Mouse (Mus musculus): ENCODE data around the gene Draxin.
"Not testable (repeated sequence)": the region's sequence is repeated elsewhere in the genome, so short reads cannot be mapped to it uniquely, and the experiment has no call there.

Draxin gene

DNA sequence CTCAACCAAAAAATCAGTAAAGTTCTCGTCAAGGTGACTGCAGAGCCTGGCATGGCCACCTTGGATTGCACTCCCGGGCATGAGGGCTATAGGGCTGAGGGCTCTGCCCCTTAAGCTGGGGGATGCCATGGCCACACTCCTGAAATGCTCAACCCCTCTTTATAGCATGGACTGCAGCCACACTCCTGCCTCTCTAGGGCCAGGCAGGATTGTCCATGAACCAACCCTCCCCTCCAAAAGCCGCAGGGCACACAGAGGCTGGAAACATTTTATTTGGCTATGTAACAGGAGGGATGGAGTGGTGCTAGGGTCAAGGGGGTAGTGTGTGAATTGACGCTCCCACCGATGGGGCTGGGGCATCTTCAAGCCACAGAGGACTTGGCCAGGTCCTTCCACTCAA lies 22.0 kb upstream of the Draxin start:
- DNase-seq (ENCODE audit: low read depth, low spot score), result no peak

- DNase-seq (ENCODE audit: low read depth, low spot score), result peak; percentile 95
These were observed 21.0 kb upstream of the Draxin start, which contains the start of gene Fbxo6 for GRCm38 (mm10) chr4:148151267-148152168. TSS of gene Fbxo6 (minus strand) at chr4:148152140.

DNA sequence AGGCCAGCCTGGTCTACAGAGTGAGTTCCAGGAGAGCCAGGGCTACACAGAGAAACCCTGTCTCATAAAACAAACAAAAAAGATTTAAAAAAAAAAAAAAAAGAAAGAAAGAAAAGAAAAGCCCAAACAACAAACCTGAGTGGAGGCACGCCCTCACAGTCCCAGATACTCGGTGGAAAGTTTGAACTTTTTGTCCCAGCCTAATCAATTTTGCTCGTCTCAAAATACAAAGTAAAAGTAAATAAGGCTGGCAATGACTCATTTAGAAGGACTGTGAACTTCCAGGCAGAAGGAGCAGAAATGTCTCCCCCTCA lies 20.4 kb upstream of the Draxin start:
- no peak for DNase-seq (ENCODE audit: low read depth, low spot score)

- no peak for DNase-seq (ENCODE audit: low read depth, low spot score)
These were observed 19.7 kb upstream of the Draxin start for GRCm38 (mm10) chr4:148150242-148150641.

DNA sequence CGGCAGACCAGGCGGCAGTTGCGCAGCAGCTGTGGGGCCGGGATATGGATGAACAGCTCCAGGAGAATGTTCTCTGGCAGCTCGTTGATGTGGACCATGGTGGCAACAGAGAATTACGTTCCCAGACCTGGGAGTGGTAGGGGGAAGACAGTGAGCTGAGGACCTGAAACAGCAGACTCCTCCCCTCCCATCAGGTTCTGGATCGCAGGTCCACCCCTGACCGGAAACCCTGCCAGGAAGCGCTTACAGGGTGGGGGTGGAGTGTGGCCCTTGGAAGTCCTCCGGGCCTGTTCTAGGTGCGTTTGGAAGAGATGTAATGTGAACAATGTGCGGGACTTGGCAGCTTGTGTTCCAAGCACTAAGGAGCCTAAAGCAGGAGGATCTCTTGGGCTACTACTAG lies 19.0 kb upstream of the Draxin start:
- no peak for DNase-seq (ENCODE audit: low read depth, low spot score)

GRCm38 (mm10) chr4:148147714-148148113 lies 17.2 kb upstream of the Draxin start:
- no peak for DNase-seq (ENCODE audit: low read depth, low spot score)

DNA sequence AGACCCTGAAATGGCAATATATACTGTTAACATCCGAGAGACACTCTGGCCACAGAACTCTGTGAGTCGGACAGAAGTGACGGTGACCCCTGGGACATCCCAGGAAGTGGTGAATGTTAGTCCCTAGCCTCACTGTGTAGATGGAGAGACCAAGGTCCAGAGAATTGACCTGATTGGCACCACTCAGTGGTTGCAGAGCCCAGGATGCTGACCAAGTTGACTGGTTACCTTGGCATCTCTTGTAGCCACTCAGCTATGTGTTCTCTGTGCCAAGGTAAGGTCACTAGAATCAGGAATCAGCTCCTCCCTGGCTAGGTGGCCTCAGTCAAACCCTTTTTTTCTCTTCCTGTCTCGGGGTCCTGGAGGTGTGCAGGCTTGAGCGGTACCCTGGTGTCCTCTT lies 13.2 kb upstream of the Draxin start:
- DNase-seq (ENCODE audit: low read depth, low spot score), result no peak

DNA sequence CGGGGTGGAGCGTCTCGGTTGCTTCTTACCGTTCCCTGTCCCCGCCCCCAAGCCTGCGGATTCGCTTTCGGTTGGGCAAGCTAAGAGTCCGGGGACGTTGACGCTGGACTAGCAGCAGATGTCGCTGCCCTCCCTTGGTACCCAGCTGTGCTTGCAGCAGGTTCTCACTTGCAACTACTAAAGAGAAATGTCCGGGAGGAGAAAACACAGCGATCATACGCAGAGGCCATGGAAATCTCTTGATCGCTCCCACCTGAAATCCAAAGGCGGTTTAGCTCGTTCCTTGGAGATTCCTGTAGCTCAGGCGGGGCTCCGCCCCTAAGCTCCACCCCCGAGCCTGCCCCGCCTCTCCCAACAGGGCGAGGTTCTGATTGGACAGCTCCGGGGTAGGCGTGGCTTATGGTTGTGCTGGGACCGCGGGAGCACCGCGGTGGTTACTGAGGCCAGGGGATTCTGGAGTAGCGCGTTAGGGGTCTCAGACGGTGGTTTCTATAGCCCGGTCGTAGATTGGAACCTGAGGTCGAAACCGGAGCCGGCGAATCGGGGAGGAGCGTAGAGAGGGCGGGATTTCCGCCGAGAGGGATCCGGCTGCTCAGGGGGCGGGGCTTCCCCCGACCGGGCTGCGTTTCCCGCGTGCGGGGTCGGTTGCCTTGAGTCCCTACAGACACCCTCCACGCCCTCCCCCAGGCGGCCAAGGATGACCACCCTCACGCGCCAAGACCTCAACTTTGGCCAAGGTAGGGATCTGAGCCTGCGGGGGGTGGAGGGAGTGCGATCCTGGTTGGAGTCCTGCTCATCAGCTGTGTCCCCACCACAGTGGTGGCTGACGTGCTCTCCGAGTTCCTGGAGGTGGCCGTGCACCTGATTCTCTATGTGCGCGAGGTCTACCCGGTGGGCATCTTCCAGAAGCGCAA lies 9.9 kb upstream of the Draxin start:
- DNase-seq (ENCODE audit: low read depth, low spot score), result peak; percentile 94

GRCm38 (mm10) chr4:148139767-148140097 lies 9.2 kb upstream of the Draxin start:
- no peak for DNase-seq (ENCODE audit: low read depth, low spot score)

GRCm38 (mm10) chr4:148137503-148137902 lies 7.0 kb upstream of the Draxin start:
- DNase-seq (ENCODE audit: low read depth, low spot score), result no peak

- DNase-seq (ENCODE audit: low read depth, low spot score), result no peak
These were observed 4.5 kb upstream of the Draxin start for GRCm38 (mm10) chr4:148134988-148135387.

- no peak for DNase-seq (ENCODE audit: low read depth, low spot score)
These were observed 1.1 kb upstream of the Draxin start for GRCm38 (mm10) chr4:148131497-148132081.

DNA sequence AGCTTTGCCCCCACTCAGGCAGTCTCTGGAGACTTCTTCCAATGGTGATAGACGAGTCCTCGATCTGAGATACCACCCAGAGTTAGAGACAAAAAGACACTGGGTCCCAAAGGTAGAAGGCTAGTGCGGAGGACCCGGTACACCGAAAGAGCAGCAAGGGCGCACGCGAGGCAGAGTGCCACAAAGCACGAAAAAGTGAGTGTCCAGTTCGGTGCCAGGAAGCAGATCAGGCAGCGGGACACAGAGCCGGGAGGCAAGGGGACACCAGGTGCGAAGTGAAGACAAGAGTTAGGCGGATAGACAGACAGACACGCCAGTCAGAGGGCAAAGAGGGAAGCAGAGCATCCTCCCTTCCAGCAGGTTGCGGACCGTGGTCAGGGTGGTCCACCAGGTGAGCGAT lies 365 bp downstream of the Draxin start, which contains the start of gene Mad2l2:
Gene Mad2l2 (plus strand): TSS at position 252 of the 400 bp plus-strand sequence.
- no peak for DNase-seq (ENCODE audit: low read depth, low spot score)

DNA sequence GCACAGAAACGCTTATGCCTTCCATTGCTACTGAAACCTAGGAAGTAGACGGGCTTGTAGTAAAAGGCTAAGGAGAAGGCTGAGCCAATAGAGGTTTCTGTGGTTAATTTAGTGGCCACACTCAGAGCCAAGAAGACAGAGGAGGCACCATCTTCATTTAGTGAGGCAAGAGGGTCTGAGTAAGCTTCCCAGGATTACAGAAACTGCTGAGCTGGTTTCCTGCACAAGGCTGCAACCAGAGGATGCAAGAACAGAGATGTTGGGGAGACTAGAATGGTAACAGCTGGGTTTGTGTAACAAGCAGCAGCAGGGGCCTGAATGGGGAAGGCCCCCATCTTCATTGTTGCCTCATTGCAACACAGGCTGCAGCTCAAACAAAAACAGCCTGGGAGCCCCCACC lies 1.8 kb downstream of the Draxin start:
- DNase-seq (ENCODE audit: low read depth, low spot score), result no peak

GRCm38 (mm10) chr4:148128241-148128640 lies 2.3 kb downstream of the Draxin start:
- DNase-seq (ENCODE audit: low read depth, low spot score), result no peak

DNA sequence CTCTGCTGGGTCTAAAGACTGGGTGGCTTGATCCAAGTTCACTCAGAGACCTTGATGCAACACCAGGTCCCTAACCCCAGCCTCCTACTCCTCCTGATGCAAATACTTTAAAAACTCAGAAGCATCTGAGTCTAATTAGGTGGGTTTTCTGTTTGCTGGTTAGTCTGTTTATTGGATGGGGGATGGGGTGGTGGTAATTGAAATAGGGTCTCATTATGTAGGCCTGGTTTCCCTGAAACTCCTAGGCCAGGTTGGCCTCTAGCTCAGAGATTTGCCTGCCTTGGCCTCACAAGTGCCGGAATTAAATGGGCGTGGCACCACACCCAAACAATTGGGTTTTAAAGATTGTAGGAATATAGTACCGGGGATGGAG lies 7.8 kb downstream of the Draxin start:
- no peak for DNase-seq (ENCODE audit: low read depth, low spot score)

GRCm38 (mm10) chr4:148121982-148122693 lies 8.4 kb downstream of the Draxin start:
- DNase-seq (ENCODE audit: low read depth, low spot score), result no peak

DNA sequence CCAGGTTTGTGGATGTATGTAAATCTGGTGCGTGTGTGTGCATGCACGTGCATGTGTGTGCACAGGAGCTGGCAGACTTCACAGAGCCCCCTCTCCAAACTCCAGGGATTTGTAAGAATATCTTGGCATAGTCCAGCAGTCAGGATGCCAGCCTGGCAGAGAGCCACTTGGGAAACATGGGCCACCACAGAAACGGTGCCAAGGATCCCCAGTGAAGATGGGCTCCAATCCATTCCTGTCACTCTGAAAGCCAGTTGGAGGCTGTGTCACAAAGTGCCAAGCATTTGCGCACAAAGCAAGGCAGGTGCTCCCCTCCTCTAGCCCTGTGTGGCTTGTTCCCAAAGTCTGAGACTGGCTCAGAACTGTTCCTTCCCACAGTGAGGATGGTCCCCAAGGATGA lies 9.1 kb downstream of the Draxin start:
- no peak for DNase-seq (ENCODE audit: low read depth, low spot score)

- DNase-seq (ENCODE audit: low read depth, low spot score), result no peak
These were observed 9.9 kb downstream of the Draxin start for GRCm38 (mm10) chr4:148120555-148120954.

- DNase-seq (ENCODE audit: low read depth, low spot score), result not testable (repeated sequence)
These were observed 10.9 kb downstream of the Draxin start for GRCm38 (mm10) chr4:148119578-148119977.

- no peak for DNase-seq (ENCODE audit: low read depth, low spot score)
These were observed 13.1 kb downstream of the Draxin start for GRCm38 (mm10) chr4:148117392-148117791.

- DNase-seq (ENCODE audit: low read depth, low spot score), result peak; percentile 23
These were observed 13.8 kb downstream of the Draxin start for GRCm38 (mm10) chr4:148116657-148117056.
